Mouse (Mus musculus): ENCODE results near the gene Tfe3.

Gene Tfe3

DNA sequence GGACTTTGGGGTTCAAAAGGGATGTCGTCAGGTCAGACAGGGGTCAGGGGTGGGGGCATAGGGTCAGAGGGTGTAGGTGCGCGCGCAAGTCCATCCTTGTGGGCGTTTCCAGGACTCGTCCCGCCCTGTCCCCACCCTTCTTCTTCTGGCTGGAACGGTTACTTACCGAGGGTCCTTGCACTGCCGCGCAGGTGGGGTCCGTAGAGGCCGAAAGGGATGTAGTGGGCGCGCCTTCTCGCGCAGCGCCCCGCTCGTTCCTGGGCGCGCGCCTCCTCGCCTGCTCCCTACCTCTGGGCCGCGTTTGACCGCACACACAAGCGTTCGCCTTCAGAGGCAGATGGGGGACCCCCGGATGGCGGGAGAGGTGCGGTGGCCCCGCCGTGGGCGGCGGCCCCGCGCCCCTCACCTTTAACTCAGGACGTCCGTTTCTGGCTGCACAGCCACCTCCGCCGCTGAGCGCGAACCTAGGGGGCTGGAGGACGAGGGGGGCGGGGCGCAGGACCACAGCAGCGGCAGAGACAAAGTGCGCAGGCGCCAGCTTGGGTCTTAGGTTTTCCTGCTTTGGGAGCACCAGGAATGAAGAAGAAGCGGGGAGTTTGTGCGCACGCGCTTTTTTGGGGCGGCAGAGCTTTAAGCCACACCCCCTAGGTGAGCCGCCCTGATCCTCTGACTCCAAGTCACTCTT, 11.8 kb upstream of the Tfe3 start, which contains the start of gene Ccdc120:
Ccdc120 (minus strand) TSS at position 474 of the 685 bp plus-strand sequence.
- peak; percentile 95 for DNase-seq (ENCODE audit: low read depth, low spot score)

DNA sequence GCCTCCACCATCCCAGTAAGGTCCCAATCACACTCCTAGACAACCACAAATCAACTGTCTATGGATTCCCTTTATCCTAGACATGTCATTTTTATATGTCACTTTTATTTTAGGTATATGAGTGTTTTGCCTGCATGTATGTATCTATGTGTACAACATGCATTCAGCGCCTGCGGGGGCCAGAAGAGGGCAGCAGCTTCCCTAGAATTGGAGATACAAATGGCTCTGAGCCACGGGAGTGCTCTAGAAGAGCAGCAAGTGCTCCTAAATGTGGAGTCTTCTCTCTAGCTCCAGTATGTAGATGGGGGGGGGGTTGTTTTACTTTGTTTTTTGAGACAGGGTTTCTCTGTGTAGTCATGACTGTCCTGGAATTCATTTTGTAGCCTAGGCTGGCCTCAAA, 8.7 kb upstream of the Tfe3 start:
- peak; percentile 50 for DNase-seq (ENCODE audit: low read depth, low spot score)

- DNase-seq (ENCODE audit: low read depth, low spot score), result no peak
Observed at GRCm38 (mm10) chrX:7762921-7763197, 499 bp downstream of the Tfe3 start.

- DNase-seq (ENCODE audit: low read depth, low spot score), result peak; percentile 29
Observed at GRCm38 (mm10) chrX:7763631-7764393, 1.5 kb downstream of the Tfe3 start.

- no peak for DNase-seq (ENCODE audit: low read depth, low spot score)
Observed at GRCm38 (mm10) chrX:7764657-7765280, 2.4 kb downstream of the Tfe3 start.

- no peak for DNase-seq (ENCODE audit: low read depth, low spot score)
Observed at GRCm38 (mm10) chrX:7765281-7765670, 2.9 kb downstream of the Tfe3 start.

- DNase-seq (ENCODE audit: low read depth, low spot score), result peak; percentile 65
Observed at GRCm38 (mm10) chrX:7765764-7766163, 3.4 kb downstream of the Tfe3 start.

DNA sequence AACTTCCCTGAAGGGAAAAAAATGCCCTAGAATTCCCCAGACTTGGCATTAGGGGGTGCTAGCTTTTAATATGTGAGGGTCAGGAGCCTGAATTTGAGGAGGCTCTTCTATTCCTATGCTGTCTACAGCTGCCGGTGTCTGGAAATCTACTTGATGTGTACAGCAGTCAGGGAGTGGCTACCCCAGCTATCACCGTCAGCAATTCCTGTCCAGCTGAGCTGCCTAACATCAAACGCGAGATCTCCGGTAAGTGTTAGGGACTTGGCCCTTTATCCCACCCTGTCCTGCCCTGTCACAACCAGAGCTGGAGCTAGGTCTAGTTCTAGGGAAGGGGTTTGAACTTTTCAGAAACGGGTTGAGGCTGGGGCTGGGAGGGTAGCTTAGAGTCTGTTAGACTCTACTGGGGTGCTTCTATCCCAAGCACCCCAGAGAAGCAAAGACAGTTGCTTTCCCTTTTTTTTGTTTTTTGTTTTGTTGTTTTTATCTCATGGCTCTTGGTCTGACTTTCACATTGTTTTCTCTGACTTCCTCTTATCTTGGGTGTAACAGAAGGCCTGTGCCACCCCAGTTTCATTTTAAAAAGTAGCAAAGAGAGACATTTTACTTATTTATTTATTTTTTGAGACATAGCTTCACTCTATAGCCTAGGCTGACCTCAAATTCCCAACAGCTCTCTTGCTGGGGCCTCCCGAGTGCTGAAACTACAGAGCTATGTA, 7.1 kb downstream of the Tfe3 start:
- no peak for DNase-seq (ENCODE audit: low read depth, low spot score)

DNA sequence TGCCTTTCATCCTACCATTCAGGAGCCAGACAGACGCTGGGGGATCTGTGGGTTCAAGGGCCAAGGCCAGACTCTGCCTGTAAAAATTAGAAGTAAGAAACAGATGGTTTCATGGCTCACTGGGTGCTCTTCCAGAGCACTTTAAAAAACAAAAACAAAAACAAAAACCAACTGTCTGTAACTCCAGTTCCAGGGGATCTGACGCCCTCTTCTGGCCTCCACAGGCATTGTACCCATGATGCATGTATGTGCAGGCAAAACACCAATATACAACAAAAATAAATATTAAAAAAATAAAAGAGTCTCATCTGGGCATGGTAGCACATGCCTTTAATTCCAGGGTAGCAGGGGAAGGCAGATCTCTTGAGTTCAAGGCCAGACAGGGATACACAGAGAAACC, 10.4 kb downstream of the Tfe3 start:
- DNase-seq (ENCODE audit: low read depth, low spot score), result no peak

DNA sequence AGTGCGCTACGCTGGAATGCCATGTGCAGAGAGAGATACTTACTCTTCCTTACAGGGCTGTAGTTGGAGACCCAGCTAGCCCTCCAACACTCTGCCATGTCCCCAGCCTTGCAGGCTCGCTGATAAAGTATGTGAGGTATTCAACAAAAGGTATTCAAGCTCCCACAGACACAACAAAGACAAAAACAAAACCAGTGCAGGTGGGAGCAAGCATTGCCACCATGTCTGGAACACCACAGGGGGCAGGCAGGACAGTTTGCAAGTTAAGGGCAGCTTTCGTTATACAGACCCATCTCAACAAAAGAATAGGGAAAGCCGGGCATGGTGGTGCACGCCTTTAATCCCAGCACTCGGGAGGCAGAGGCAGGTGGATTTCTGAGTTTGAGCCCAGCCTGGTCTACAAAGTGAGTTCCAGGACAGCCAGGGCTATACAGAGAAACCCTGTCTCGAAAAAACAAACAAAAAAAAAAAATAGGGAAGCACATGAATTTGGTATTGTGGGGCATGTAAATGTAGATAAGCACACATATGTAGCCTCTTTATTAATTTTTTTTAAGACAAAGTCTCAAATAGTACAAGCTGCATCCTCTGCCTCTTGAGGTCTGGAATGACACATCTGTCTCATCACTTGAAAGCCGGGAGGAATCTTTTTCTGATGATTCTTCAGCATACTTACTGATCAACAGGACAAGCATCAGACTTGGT, 13.3 kb downstream of the Tfe3 start:
- no peak for DNase-seq (ENCODE audit: low read depth, low spot score)

DNA sequence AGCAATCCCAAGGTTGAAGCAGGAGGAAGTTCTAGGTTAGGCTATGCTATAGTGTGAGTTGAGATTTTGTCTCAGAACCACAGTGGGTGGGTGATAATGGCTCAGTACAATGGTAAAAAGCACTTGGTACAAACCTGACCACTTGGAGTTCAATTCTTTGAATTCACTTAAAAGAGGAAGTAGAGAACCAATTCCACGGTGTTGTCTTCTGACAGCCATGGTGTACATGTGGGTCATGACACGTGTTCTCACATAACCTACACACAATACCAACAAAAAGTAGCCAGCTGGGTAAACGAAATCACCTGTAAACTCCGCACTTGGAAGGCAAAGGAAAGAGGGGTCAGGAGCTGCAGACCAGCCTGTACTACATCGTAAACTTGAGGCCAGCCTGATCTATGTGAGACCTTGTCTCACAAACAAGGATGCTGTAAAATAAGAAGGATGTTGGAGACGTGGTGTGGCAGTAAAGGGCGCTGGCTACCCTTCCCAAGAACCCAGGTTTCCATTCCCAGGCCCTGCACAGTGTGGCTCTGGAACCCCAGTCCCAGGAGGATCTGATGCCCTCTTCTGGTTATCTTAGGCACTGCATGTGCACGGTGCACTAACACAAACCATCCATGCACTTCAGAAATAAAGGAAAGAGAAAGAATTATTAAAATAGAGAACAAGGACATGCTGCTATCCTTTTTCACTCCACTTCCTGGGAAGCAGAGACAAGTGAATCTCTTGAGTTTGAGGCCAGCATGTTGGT, 14.1 kb downstream of the Tfe3 start:
- DNase-seq (ENCODE audit: low read depth, low spot score), result peak; percentile 66

DNA sequence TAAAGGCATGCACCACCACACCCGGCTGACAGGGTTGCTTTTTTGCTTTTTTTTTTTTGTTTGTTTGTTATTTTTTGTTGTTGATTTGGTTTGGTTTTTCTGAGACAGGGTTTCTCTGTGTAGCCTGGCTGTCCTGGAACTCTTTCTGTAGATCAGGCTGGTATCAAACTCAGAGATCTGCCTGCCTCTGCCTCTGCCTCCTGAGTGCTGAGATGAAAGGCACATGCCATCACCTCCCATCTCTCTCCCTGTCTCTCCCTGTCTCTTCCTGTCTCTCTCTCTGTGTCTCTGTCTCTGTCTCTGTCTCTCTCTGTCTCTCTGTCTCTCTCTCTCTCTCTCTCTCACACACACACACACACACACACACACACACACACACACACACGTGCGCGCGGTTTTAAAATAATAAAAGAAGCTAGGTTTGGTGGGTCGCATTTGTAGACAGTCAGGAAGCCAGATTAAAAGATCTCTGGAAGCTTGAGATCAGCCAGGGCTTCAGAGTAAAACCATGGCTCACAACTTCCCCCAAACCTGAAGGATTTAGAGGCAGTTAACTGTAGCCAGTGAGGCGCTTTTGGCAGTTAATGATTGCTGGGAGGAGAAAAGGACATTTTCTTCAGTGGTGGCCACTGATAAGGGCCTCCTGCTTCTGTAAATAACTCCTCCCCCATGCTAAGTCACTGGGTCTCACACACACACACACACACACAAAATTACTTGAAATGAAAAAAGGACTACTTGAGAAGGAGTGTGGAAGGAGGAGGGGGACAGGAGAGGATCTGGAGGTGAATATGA, 16.3 kb downstream of the Tfe3 start:
- no peak for DNase-seq (ENCODE audit: low read depth, low spot score)

DNA sequence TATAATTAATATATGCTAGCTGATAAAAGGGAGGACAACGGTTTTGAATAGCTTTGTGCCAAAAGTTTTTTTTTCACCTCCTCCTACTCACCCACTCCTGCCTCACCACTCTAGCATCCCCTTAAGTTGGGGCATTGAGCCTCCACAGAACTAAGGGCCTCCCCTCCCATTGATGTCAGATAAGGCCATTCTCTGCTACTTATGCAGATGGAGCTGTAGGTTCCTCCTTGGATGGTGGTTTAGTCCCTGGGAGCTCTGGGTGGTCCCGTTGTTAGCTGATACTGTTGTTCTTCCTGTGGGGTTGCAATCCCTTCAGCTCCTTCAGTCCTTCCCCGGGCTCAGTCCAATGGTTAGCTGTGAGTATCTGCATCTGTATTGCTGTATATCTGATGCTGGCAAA, 16.9 kb downstream of the Tfe3 start:
- no peak for DNase-seq (ENCODE audit: low read depth, low spot score)

- DNase-seq (ENCODE audit: low read depth, low spot score), result no peak
Observed at GRCm38 (mm10) chrX:7782603-7783092, 20.3 kb downstream of the Tfe3 start.

DNA sequence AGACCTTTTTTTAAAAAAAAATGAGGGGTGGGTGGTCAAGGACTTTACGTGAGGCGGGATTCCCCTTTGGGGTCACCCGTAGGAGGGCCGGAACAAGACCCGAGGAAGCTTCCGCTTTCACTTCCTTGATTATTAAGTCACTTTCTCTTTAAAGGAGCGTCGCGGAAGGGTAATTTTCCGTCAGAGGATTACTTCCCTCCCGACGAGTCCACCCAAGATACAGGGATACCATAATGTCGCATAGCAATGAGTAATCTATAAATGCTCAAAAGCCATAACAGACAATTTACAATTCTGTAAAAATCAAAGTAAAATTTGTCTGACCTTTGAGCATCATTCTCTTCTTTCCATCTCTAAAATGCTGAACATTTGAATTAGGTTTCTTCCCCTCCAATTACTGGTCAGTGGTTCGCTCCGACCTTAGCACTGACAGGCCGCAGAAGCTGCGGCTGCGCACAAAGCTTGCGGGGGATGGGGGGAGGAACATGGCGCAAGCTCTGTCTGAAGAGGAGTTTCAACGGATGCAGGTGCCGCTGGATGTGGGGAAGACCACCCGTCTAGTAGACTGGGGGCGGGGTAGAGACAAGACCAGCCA, 27.3 kb downstream of the Tfe3 start, which contains the start of gene Gripap1:
Gripap1 (plus strand) TSS at position 224 of the 595 bp plus-strand sequence.
- DNase-seq (ENCODE audit: low read depth, low spot score), result peak; percentile 96

- DNase-seq (ENCODE audit: low read depth, low spot score), result peak; percentile 54
Observed at GRCm38 (mm10) chrX:7790309-7790708, 27.9 kb downstream of the Tfe3 start.

- DNase-seq (ENCODE audit: low read depth, low spot score), result peak; percentile 58
Observed at GRCm38 (mm10) chrX:7793361-7793760, 31.0 kb downstream of the Tfe3 start.

- no peak for DNase-seq (ENCODE audit: low read depth, low spot score)
Observed at GRCm38 (mm10) chrX:7795016-7795415, 32.7 kb downstream of the Tfe3 start.

DNA sequence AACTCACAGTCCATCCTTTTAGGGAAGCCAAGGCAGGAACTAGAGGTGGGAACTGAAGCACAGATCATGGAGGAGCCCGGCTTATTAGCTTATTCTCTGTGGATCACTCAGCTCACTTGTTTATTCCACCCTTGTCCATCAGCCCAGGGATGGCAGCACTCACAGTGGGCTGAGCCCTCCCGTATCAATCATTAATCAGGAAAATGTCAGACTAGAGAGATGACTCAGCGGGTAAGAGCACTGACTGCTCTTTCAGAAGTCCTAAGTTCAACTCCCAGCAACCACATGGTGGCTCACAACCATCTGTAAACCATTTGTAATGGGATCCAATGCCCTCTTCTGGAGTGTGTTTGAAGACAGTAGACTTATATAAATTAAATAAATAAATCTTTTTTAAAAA, 35.0 kb downstream of the Tfe3 start:
- DNase-seq (ENCODE audit: low read depth, low spot score), result no peak

Data from brain, adult 2 months (tissue).